ENCODE assay signal across 18 mouse cellular contexts in the genomic region with DNA sequence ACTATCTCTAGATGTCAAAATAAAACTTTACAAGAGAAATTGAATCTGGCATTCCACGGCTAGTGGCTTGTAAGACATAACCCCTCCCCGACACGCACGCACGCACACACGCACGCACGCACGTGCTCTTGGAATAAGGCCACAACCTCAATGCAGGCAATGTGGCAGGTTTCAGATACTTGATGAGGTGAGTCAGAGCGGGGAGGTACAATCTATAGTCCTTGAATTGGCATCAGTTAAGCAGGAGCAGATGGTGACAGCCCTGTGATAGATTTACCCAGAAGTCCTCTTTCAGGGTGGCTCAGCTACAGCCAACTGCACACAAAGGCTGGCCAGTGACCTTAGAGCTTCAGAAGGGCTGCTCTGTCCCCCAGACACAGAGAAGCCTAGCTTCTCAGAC.
A peak's percentile ranks its signal among the peaks of the same experiment; 100 is the strongest.
DNase-seq lines count a peak whose midpoint lies in the region; ATAC-seq and TF ChIP-seq lines count a peak whose summit lies in the region.
"Had no signal": no experiment of that assay in that cellular context is flagged by ENCODE, and none has a peak within 500 bp of the region (broad histone marks: within the 10 kb centered on the region; RNA-seq: fewer than 3 reads in every experiment).

No protein-coding gene starts in this region.

- WGBS in hindbrain, embryonic 16.5 days = 86% methylated on average over 10 of the region's 10 CpGs
- WGBS in hindbrain, embryonic 12.5 days = 85% methylated on average over 10 of the region's 10 CpGs

- no peak overlapping the region for H3K27ac ChIP-seq in hindbrain, embryonic 16.5 days (ENCODE audit: low read depth, low read length)
- no peak overlapping the region; the same call in 1 of the 2 replicates for H3K27ac ChIP-seq in hindbrain, embryonic 12.5 days
- H3K27ac ChIP-seq in gastrocnemius, adult 2 months = no peak overlapping the region
- H3K27ac ChIP-seq: embryonic facial prominence, embryonic 13.5 days; forebrain, embryonic 10.5 days; limb, embryonic 12.5 days; liver, embryonic 14.5 days; neural tube, embryonic 12.5 days; stomach, embryonic 15.5 days had no signal

- TF ChIP-seq CTCF in gastrocnemius, adult 2 months (IDR thresholded peaks at IDR 0.05) = no peak

- H3K4me3 ChIP-seq in hindbrain, embryonic 16.5 days (ENCODE audit: low read length) = no peak overlapping the region
- no peak overlapping the region for H3K4me3 ChIP-seq in hindbrain, embryonic 12.5 days
- no peak overlapping the region for H3K4me3 ChIP-seq in gastrocnemius, adult 2 months
- H3K4me3 ChIP-seq: embryonic facial prominence, embryonic 13.5 days; forebrain, embryonic 10.5 days; limb, embryonic 12.5 days; neural tube, embryonic 12.5 days; stomach, embryonic 15.5 days had no signal

- peak; percentile 50; the same call in 1 of the 2 replicates for ATAC-seq in hindbrain, embryonic 16.5 days
- ATAC-seq in hindbrain, embryonic 12.5 days (ENCODE audit: low FRiP score) = no peak
- ATAC-seq: inflammation-experienced regulatory T-cells, adult 6 months had no signal

- no peaks in the 10 kb centered on the region for H3K36me3 ChIP-seq in hindbrain, embryonic 16.5 days (ENCODE audit: control insufficient read depth, insufficient read depth, low read length)
- no peaks in the 10 kb centered on the region for H3K36me3 ChIP-seq in hindbrain, embryonic 12.5 days
- H3K36me3 ChIP-seq: embryonic facial prominence, embryonic 13.5 days; forebrain, embryonic 10.5 days; limb, embryonic 12.5 days; neural tube, embryonic 12.5 days; stomach, embryonic 15.5 days had no signal

- no peaks in the 10 kb centered on the region for H3K9me3 ChIP-seq in hindbrain, embryonic 16.5 days (ENCODE audit: control insufficient read depth, low read length)
- no peaks in the 10 kb centered on the region for H3K9me3 ChIP-seq in hindbrain, embryonic 12.5 days (replicated peaks)
- H3K9me3 ChIP-seq: embryonic facial prominence, embryonic 13.5 days; forebrain, embryonic 10.5 days; limb, embryonic 12.5 days; neural tube, embryonic 12.5 days; stomach, embryonic 15.5 days had no signal

- H3K9ac ChIP-seq in hindbrain, embryonic 16.5 days (ENCODE audit: low read depth, low read length) = no peak overlapping the region
- no peak overlapping the region for H3K9ac ChIP-seq in hindbrain, embryonic 12.5 days
- H3K9ac ChIP-seq: embryonic facial prominence, embryonic 13.5 days; limb, embryonic 12.5 days; liver, embryonic 14.5 days; neural tube, embryonic 12.5 days; stomach, embryonic 15.5 days had no signal

- H3K27me3 ChIP-seq in hindbrain, embryonic 16.5 days (replicated peaks; ENCODE audit: control insufficient read depth, insufficient read depth, low read length) = no peaks in the 10 kb centered on the region
- H3K27me3 ChIP-seq in hindbrain, embryonic 12.5 days = no peaks in the 10 kb centered on the region
- H3K27me3 ChIP-seq: embryonic facial prominence, embryonic 13.5 days; limb, embryonic 12.5 days; neural tube, embryonic 12.5 days; stomach, embryonic 15.5 days had no signal

- DNase-seq in NIH3T3 (ENCODE audit: low read depth) = peak; percentile 61
- DNase-seq in cerebellum, adult 11-12 months = peak; percentile 76
- DNase-seq in cerebellum, postnatal 25 days = peak; percentile 71 to 76
- no peak for DNase-seq in thymus, adult 18-20 months
- DNase-seq in gastrocnemius, adult 2 months = no peak
- DNase-seq in adrenal gland, postnatal 36 days = no peak
- DNase-seq: gastrocnemius, postnatal 25 days; heart, postnatal 14 days; right cerebral cortex, postnatal 14 days had no signal

- intact Hi-C loops in gastrocnemius, adult 2 months (cut with DNase I) = no loop called here

- H3K4me2 ChIP-seq in hindbrain, embryonic 16.5 days (ENCODE audit: low read length) = no peak overlapping the region
- no peak overlapping the region for H3K4me2 ChIP-seq in hindbrain, embryonic 12.5 days (replicated peaks)
- H3K4me2 ChIP-seq: embryonic facial prominence, embryonic 13.5 days; limb, embryonic 12.5 days; neural tube, embryonic 12.5 days; stomach, embryonic 15.5 days had no signal

- H3K4me1 ChIP-seq in hindbrain, embryonic 16.5 days (ENCODE audit: control insufficient read depth, insufficient read depth, low read depth, low read length) = no peaks in the 10 kb centered on the region
- peaks cover 4% of the 10 kb centered on the region for H3K4me1 ChIP-seq in hindbrain, embryonic 12.5 days
- H3K4me1 ChIP-seq: stomach, embryonic 15.5 days had no signal

Comparison
In these comparisons a context has a peak if more than half of its experiments do, and no peak if none do; other contexts are left out.
1. DNase-seq: peak in NIH3T3 (single experiment), cerebellum, adult 11-12 months (single experiment) and cerebellum, postnatal 25 days (2 of 2); none in thymus, adult 18-20 months (0 of 2), gastrocnemius, adult 2 months (single experiment) and adrenal gland, postnatal 36 days (0 of 2).